Mouse (Mus musculus) cerebellum, adult 2 months (tissue): Measurements from ENCODE around the gene Insr.

Source experiments
- CTCF ChIP-seq: fragments of 200-500 bp; IDR thresholded peaks from 2 replicates; pipeline ENCODE4 v1.5.1; 2011; ENCODE audit warnings: low read depth, mild to moderate bottlenecking, control low read depth, low read length, moderate library complexity, borderline replicate concordance; ENCODE audit not compliant: insufficient read depth
- POLR2A ChIP-seq: fragments of 200-500 bp; IDR thresholded peaks from 2 replicates; pipeline ENCODE4 v1.6.1; 2011; ENCODE audit warnings: low read length, control low read depth, borderline replicate concordance; ENCODE audit not compliant: insufficient read depth

DNA sequence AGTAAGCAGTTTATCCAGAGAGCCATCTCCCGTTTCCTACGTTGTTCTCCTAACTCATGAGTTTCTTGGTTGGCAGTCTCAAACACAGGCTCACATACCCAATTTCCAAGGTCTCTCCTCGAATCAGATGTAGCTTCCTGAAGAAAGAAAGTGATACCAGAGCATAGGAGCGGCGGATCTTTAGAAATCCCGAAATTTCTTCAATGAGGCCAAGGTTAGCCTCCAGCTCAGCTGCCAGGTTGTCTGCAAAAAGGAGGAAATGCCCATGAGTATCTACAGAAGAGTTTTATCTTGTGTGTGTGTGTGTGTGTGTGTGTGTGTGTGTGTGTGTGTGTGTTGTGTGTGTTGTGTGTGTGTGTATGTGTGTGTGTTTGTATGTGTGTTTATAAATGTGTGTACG lies 76.6 kb downstream of the Insr start:
- TF ChIP-seq CTCF (no peak), POLR2A (no peak)
